Mouse (Mus musculus) activated CD4-positive, CD25-positive, alpha-beta regulatory T cell, adult 4 months (primary cell): ENCODE results near the gene Morc1. TPM values are rescaled to one million over a fixed set of nuclear protein-coding genes. Genes with fewer than 3 reads are reported as not detected.

Experiments
- ATAC-seq: one replicate; pipeline ENCODE4 v1.8.0; 2017
- polyA plus RNA-seq, 2 experiments: library from polyadenylated mRNA; unstranded; fragments of 100-300 nt; shearing (Covaris generic); gene quantifications; one replicate each; pipeline ENCODE4 v1.2.1; 2017

The Morc1 gene
- 1 to 10 TPM in 1 of 2 experiments, under 1 TPM in 1; 0.40 to 1.2 TPM for polyA plus RNA-seq

DNA sequence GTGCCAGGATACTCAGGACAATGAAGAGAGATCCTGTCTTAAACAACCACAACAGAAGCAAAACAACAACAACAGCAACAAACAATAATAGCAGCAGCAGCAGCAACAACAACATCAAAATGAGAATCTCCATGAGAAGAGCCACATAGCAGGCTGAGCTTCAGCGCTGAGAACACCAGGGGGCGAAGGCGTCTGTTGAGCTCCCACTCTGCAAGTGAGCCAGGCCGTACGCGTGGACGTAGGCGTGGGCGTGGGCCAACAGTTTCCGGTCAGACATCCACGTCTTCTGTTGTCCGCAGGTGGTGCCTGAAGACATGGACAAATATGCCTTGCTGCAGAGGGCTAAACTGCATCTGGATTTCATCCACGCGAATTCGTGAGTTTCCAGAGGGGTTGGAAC is at the start of gene Morc1:
Morc1 (plus strand) TSS at position 211 of the 400 bp plus-strand sequence.
- ATAC-seq, result no peak

DNA sequence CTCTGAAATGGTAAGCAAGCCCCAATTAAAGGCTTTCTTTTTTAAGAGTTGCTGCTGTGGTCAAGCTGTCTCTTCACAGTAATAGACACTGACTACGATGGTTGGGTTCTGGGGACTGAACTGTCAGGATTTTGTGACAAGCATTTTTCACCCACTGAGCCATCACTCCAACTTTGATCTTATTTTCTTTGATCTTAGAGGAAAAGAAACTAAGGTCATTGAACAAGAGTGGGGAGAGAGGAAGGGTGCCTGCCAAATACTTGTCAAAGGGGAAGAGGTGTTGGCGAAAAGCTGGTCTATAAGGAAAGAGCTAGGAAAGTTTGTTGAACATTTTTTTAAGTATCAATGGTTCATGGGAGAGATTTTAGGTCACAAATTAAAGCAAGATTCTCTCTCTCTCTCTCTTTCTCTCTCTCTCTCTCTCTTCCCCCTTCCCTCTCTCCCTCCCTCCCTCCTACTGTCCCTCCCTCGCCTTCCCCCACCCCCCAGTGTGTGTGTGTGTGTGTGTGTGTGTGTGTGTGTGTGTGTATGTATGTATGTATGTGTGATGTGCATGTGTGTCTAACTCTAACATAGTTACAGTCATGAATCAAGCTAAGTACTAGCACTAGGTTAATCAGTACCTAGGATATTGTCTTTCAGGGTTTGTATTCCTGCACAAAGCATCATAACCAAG is 47.3 kb upstream of the Morc1 start:
- no peak for ATAC-seq

DNA sequence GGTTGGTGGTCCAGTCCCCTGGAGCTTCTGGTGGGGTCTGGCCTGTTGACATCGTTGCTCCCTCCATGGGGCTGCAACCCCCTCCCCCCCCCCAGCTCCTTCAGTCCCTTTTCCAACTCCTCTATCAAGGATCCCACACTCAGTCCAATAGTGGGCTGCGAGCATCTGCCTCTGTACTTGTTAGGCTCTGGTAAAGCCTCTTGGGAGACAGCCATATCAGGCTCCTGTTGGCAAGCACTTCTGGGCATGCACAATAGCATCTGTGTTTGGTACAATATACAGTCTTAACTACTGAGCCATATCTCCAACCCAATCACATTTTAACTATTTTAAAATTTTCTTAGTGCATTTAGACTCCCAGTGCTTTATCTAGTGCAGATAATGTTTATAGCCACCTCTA is 44.1 kb upstream of the Morc1 start:
- no peak for ATAC-seq

DNA sequence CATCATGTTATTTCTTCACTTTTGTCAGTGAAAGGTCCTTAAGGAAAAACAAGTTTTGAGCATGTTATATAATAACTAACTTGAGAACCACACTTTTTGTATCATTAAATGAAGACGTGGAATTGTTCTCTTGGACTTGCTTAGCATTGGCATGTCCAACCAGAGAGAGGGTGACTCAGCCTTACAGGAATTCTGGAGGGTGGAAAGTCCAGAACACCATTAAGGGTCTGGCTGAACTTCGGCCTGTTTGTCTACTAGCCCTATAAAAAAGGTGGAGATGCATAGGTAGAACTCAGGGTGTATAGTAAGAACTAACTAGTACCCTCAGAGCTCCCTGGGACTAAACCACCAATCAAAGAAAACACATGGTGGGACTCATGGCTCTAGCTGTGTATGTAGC is 35.8 kb upstream of the Morc1 start:
- ATAC-seq, result no peak

DNA sequence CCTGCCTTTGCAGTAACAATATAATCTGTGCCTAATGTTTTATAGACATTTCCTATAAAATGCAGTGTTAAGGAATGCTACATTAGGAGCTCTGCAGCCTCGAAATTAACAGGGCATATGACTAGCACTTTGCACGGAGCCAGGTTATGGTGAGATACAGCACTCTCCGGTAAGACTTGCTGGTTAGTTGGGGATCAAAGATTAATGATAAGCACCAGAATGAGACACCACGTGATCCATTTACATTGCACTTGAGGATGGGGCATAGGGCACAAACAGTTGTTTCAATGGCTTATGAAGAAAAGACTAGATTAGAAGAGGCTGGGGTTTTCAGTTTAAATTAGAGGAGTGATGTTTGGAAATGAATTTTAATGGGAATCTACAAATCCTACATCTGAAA is 28.1 kb upstream of the Morc1 start:
- no peak for ATAC-seq

DNA sequence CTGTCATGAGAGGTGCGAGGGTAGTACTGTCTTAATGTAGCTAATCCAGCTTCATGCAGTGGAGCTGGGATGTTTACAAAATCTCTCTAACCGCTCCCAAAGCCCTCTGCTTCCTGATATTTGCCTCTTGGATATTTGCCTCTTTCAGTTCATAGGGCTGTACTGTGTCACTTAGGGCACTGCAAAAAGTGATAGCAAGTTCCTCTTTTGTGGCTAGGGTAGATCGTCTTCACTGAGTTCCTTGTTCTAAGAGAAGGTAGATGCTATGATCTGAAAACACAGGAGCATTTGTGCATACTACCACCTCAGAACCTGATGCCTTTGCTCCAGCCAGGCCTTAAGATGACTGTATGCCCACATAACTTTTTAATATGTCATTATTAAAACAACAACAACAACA is 27.6 kb upstream of the Morc1 start:
- no peak for ATAC-seq

DNA sequence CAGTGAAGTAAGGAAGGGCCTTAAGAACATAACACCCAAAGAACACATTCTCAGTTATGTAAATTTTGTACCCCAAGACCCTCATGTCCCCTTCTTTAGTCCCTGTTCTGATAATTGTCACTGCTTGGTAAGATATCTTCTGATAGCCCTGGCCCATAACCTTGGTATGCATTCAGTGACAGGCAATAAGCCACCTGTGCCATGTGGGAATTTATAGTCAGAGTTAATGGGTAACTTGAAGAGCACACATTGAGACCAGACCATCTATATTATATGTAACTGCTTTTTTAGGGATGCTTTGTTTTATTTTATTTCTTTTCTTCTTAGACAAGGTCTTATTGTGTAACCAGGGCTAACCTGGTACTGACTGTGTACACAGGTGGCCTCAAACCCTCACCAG is 27.0 kb upstream of the Morc1 start:
- no peak for ATAC-seq

DNA sequence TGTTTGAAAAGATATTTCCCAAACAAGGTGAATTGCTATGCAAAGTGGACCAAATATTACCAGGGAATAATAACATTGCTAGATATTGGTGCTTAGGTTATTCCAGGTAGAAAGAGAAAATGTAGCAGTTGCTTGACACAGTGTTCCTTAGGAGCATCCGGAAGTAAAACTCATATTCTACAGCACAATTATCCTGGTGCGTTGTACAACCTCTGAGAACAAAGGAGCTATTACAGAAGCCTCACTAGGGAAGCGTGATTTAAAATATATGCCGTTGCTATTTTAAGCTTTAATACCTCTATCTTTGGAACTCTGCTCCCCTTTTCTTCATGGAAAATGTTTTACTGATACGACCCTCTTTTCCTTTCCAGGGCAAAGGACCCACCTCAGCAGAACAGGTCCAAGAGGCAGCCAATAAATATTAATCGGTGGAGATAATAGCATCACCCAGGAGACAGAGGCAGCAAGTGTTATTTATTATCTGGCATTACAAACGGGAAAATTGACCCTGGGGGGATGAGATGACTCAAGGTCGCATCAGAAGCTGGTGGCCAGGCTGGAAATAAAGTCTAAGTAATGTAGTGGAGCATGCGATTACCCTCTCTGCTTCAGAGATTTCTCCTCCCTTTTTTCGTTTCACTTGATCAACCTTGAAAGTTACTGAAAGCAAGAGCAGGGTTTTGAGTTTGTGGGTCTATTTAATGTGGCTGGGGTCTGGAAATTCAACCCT is 25.2 kb upstream of the Morc1 start:
- no peak for ATAC-seq

DNA sequence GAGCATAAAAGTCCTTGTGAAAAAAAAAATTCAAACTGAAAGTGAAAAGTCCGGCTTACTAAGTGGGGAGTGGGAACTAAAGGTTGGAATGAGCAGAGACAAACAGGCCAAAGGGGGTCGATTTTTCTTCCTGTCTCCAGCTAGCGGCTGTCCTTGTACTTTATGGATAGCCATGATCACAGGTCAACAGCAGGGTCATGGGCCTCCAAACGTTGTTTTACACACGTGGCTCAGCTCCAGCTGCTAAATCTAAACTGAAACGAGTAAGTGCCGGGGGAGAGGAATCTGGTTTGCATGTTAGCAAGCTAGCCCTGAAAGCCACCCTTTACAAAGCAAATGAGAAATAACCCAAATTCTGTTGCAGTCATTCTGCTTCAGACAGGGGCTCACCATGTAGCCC is 21.5 kb upstream of the Morc1 start:
- ATAC-seq, result no peak

DNA sequence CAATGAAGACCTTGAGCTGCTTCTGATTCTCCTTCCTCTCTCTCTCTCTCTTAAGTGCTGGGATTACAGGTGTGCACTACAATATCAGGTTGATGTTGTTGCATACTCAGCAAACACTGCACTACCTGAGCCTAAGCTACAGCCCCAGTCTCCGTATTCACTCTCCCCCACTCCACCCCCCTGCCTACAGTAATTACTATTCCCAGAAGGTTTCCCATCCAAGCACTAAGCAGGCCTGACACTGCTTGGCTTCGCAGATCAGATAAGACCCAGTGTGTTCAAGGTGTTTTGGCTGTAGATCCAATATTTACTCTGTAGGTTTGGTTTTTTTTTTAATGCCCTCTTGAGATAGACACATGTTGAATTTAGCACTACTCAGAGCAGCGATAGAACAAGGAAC is 20.9 kb upstream of the Morc1 start:
- ATAC-seq, result no peak

DNA sequence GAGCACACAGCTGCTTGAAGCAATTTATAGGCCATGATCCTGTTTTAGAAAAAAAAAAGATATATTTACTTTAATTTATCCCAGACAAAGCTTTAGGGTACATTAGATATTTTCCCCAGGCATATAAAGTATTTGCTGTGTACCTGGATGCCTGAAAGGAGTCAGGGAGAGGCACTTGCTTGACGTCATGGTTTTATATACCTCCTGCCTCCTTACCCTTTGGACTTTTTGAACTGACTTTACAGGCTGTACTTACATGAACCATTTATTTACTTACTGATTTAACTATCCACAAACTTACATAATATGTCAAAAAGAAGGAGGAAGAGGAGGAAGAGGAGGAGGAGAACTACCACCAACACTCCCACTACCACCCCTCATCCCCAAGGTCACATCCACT is 18.8 kb upstream of the Morc1 start, which contains the start of gene Gm5485:
Gm5485 (minus strand) TSS at position 171 of the 400 bp plus-strand sequence.
- ATAC-seq, result no peak

DNA sequence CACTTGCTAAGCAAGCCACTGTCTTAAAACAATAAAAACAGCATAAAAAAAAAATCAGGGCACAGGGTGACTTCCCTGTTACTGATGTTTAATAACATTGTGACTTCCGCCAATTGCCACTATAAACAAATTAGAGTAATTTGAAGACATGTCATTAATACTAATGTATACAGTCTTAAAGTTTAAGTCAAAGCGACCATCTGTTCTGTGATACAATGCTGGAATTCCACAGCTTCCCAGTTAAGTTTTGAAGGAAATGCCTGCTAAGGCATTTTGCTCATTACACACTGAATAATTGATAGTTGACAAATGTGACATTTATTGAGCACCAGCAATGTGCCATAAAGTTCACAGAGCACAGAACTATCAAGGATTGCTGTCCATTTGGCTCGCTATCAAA is 12.5 kb upstream of the Morc1 start:
- ATAC-seq, result no peak

DNA sequence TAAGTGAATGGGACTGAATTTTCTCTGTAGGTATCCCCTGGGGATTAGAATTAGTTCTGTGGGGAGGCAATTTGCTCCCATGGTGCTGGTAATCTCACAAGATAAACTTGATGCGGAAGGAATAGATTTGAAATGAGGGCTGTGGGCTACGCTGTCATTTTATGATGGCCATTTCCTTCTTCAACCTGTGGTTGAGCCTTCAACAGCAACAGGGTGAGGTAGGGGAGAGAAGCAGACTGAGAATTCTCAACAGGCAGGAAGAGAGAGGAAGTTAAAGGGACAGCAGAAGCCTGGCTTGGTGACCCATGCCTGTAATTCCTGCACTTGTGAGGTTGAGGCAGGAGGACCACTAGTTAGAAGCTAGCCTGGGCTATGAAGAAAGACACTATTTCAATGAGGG is 12.0 kb upstream of the Morc1 start:
- ATAC-seq, result no peak

DNA sequence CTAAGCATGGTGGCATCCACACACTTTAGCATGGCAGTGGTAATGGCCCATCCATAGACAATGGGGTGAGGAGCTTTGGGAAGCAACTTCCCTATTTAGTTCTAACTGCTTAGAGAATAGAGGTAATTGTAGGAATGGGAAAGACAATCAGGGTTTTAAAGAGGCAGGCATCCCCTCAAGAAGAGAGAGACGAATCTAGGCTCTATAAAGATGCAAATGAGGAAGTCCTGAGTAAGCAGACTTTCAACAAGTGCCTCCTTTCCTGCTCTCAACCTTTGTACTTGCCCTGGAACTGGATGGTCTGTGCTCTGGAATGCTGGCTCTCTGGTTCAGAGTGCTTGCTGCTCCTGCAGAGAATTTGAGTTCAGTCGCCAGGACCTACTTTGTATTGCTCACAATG is 8.5 kb upstream of the Morc1 start:
- no peak for ATAC-seq

DNA sequence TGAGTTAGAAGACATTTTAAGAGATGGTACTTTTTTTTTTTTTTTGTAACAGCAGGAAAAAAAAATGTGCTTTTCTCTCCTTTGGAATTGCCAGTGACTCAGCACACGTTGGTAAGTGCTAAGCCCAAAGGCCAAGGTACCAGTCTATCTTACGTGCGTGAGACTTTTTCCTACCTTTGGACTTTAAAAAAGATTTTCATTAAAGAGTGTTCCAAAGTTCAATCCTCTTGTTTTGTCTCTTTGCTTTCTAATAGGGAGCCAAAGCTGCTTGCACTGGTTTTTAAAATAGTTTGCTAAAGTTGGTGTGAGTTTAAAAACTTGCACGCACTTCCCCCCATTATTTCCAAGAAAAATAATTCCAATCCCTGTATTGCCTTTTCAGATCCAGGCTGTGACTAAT is 7.0 kb upstream of the Morc1 start:
- no peak for ATAC-seq

DNA sequence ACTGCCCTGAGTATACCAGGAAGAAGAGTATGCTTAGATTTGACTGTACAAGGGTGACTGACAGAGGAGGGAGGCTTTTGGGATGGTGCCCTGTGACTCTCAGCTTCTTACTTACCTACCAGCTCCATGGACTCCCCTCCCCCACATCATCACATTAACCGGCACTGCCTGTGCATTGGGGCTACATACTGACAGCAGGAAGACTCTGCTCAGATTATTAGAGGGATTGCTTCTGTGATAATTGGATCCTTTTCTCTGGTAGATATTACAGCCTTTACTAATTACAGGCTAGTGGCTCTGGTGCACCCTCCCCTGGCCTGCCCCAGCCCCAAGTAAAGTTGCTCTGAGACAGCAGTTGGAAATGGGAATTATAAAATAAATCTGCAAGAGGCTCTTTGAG is 1.6 kb upstream of the Morc1 start:
- no peak for ATAC-seq

DNA sequence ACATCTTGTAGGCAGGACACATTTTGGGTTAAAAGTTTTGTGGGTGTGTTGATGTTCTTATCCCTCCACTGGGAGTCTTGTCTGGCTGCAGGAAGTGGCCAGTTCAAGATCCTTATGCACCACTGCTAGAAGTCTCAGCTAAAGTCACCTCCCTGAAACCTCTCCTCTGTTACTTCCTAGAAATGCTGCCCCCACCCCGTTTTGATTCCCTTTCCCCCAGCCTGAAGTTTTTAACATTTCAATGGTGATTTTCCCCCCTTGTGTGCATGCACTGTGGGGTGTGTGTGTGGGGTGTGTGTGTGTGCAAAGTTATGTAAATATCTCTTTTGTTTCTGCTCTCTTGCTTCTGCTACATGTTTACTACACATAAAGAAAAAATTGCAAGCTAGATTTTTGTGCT is 4.4 kb downstream of the Morc1 start:
- ATAC-seq, result no peak

DNA sequence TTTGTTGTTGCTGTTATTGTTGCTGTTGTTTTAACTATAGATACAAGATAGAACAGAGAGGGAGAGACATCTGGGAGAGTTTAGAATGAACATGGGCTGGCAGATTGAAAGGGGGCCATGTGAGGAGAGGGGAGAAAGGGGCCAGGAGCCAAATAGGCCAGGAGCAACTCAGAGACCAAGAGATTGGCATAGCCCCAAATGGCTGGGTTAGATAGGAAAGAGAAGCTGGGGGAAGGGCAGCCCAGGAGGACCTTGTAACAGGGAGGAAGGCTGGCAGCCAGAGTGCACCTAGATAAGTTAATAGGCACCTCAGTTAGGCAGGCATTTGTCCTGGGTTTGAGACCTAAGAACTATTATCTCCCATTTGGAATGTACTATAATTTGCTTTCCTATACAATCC is 6.4 kb downstream of the Morc1 start:
- ATAC-seq, result no peak

DNA sequence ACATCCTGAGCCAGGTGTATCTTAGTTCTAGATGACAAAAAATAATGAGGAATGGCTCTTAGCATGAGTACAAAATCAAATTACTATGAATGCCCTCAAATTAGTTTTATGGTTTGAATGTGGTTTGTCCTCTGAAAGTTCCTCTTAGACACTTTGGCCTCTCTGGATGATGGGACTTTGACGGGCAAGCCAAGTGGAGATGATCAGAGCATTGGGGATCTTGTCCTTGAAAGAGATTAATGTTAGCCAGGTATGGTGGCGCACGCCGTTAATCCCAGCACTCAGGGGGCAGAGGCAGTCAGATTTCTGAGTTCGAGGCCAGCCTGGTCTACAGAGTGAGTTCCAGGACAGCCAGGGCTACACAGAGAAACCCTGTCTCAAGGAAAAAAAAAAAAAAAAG is 13.6 kb downstream of the Morc1 start:
- no peak for ATAC-seq

DNA sequence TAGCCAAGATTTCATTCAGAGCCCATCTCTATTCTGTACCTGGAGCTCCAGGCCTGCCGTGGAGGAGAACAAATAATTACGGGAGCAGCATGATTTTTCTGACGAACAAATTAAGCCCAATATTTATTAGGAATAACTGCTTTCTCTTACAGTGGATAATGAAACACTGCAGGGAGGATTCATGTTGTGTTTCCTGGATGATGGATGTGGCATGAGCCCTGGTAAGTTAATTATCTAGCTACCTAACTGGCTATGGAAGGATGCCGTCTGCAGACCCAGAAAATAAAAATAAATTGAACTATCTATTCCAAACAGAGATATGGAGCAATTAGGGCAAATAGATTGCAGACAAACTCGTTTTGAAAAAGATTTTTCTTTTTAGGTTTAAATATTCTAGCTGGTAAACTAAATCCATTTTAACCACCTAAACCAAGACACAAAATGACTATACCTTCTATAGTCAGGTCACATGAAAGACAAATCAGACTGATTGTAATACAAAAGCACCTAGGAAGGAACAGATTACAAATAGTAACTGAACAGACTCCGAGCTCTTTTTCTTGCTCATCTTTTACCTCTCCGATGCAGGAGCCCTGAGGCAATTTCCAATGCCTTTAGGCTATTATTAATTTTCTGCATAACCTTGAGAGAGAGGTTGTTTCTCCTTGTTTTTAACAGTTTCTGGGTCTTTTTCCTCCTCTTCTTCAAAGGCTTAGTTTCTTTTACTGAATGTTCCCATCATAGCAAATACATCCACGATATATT is 15.3 kb downstream of the Morc1 start:
- ATAC-seq, result no peak

DNA sequence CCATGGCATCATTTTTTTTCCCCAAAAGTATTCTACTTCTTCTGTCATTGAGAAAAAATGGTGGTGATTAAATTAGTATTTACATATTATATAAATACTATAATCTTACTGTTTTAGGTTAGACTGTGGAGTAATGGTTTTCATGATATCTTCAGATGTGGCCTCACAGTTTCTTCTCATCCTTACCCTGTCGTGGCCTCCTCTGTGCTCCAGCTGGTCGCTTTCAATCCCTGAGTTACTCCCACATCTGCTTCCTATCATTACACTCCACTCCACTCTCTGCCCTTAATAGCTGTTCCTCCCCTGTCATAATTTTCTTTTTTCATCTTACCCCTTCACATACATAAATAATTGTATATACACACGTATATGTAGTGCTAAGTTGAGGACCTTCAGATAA is 22.2 kb downstream of the Morc1 start:
- ATAC-seq, result no peak

DNA sequence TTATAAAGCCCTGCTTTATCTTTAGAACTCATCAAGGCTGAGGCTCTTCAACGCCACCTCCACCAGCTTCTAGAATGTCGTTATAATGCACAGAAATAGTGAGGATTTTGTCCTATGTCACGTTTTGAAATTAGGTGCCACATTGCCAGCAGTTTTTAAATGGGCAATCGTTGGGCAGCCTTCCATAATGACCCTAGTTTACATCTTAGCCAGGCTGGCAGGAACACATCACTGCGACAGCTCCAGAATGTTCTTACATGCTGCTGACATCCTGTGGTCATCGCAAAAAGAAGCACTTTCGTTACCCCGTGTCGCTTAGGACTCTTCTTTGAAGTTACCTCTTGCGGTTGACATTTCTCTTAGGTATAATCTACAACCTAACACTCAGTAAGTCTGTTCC is 42.4 kb downstream of the Morc1 start:
- ATAC-seq, result no peak

DNA sequence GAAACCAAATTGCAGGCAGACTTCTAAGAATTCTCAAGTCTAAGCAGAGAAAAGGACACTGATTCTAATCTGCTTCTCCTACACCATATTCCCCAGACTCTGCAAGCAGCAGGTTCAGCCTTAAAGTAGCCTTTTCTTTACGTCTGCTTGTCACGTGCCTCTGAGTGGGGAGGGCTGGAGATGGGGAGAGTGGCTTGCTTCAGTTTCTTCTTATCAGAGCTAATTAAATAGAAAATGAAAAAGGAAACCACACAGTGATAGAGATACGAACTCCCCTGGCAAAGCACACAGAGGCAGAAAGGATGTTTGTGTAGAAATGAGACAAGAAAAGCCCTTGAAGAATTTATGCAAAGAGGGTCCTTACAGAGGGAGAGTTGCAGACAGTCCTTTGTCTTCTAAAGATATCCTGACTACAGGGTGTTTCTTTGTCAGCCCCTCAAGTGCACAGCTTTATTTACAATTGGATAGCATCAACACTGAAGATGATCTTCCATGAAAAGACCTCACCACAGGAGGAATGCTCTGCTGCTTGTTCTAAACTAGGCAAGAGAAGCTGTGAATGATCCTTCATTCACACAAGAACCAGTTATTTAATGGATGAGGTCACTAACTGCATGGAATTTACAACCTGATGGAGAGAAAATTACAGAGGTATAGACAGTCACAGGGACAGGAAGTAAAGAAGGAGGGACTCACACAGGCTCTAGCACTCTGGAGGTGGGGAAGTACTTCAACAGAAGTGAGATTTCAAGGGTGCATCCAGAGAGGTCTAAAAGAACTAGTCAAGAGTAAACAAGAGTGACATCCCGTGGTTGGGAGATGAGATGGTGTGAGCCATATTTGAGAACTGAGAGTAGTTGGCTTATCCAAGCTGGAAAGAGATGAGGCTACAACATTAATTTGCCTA is 44.1 kb downstream of the Morc1 start:
- peak; percentile 52 for ATAC-seq
